Comparison of ENCODE assay signal across 22 mouse cellular contexts in the genomic region with DNA sequence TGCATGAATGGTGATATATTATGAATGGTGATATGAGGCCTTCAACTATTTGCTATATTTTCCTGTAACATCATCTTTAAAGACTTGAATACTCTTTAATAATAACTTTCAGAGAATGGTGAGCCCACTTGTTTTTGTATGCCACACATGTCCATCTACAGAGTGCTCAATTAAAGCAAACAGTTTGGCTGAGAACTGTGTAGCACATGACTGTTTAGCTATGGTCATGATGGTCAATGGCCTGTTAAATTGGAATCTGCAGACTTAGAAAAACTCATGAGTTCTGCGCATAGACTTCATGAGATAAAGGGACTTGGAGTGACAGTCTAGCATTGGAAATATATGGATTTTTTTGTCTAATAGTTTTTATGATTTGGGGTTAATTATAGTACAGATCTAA. TPM values are rescaled to one million over a fixed set of nuclear protein-coding genes. Genes with fewer than 3 reads are reported as not detected.
DNase-seq lines count a peak whose midpoint lies in the region; ATAC-seq and TF ChIP-seq lines count a peak whose summit lies in the region.
"Had no signal": no experiment of that assay in that cellular context is flagged by ENCODE, and none has a peak within 500 bp of the region (broad histone marks: within the 10 kb centered on the region; RNA-seq: fewer than 3 reads in every experiment).

No protein-coding gene starts in this region.

- no peak overlapping the region for H3K9ac ChIP-seq in kidney, embryonic 16.5 days (replicated peaks; ENCODE audit: low read length)
- H3K9ac ChIP-seq in kidney, embryonic 14.5 days (ENCODE audit: low read depth, low read length), result no peak overlapping the region

- H3K4me1 ChIP-seq in kidney, adult 2 months (ENCODE audit: control insufficient read depth, insufficient read depth, low read length), result peaks cover 21% of the 10 kb centered on the region
- peaks cover 13% of the 10 kb centered on the region for H3K4me1 ChIP-seq in kidney, embryonic 16.5 days (ENCODE audit: insufficient read depth, low read length)
- H3K4me1 ChIP-seq in kidney, embryonic 14.5 days (ENCODE audit: control insufficient read depth, insufficient read depth, low read length), result 0 out of 2 replicates have a peak, but pooled peaks cover 3% of the 10 kb centered on the region

- no peak for TF ChIP-seq POLR2A in kidney, adult 2 months (IDR thresholded peaks at IDR 0.05; ENCODE audit: low read depth, low read length)

- DNase-seq in kidney, adult 2 months, result peak; percentile 70
- DNase-seq in kidney, adult 9 months, result peak; percentile 56
- DNase-seq in kidney, postnatal 10 days, result no peak
- peak; percentile 27 for DNase-seq in kidney, postnatal 14 days
- peak; percentile 26 to 56 for DNase-seq in kidney, postnatal 36 days
- DNase-seq in kidney, postnatal 4 days, result no peak
- DNase-seq: adrenal gland, adult 2 months; adrenal gland, adult 8-10 months; adrenal gland, postnatal 10 days; adrenal gland, postnatal 14 days; adrenal gland, postnatal 25 days; adrenal gland, postnatal 36 days; B cell, adult 2 months; cerebellum, adult 11 months; cerebellum, adult 11-12 months had no signal

- H3K9me3 ChIP-seq in kidney, embryonic 16.5 days (ENCODE audit: low read length), result no peaks in the 10 kb centered on the region
- H3K9me3 ChIP-seq in kidney, embryonic 14.5 days (ENCODE audit: control insufficient read depth, low read length), result no peaks in the 10 kb centered on the region
- H3K9me3 ChIP-seq: G1E had no signal

- no peak; the same call in 1 of the 2 replicates for ATAC-seq in kidney, embryonic 16.5 days (ENCODE audit: low FRiP score, low TSS enrichment)
- no peak for ATAC-seq in kidney, embryonic 14.5 days (ENCODE audit: low FRiP score, low TSS enrichment)
- ATAC-seq: activated CD4-positive, CD25-positive, alpha-beta regulatory T cell, adult 4 months; CD4-positive, CD25-positive, alpha-beta regulatory T cell, adult 4 months had no signal

- H3K4me3 ChIP-seq in kidney, adult 2 months (ENCODE audit: insufficient read depth, low read depth, low read length), result no peak overlapping the region
- H3K4me3 ChIP-seq in kidney, embryonic 16.5 days (ENCODE audit: low read length), result no peak overlapping the region
- H3K4me3 ChIP-seq in kidney, embryonic 14.5 days (ENCODE audit: low read length), result no peak overlapping the region

- H3K27ac ChIP-seq in kidney, adult 2 months (ENCODE audit: insufficient read depth, low read depth, low read length), result peak overlapping the region; percentile 74
- no peak overlapping the region for H3K27ac ChIP-seq in kidney, embryonic 16.5 days (ENCODE audit: low read length)
- H3K27ac ChIP-seq in kidney, embryonic 14.5 days (ENCODE audit: low read depth, low read length), result no peak overlapping the region

- H3K27me3 ChIP-seq in kidney, adult 2 months (replicated peaks; ENCODE audit: control insufficient read depth, insufficient read depth, low read length), result no peaks in the 10 kb centered on the region
- no peaks in the 10 kb centered on the region for H3K27me3 ChIP-seq in kidney, embryonic 16.5 days (ENCODE audit: insufficient read depth, low read length)
- H3K27me3 ChIP-seq in kidney, embryonic 14.5 days (ENCODE audit: control insufficient read depth, insufficient read depth, low read length), result no peaks in the 10 kb centered on the region
- H3K27me3 ChIP-seq: CH12.LX, Patski had no signal

- H3K36me3 ChIP-seq in kidney, adult 2 months (ENCODE audit: control insufficient read depth, insufficient read depth, low read length), result peaks cover 14% of the 10 kb centered on the region
- no peaks in the 10 kb centered on the region for H3K36me3 ChIP-seq in kidney, embryonic 16.5 days (ENCODE audit: insufficient read depth, low read length)
- H3K36me3 ChIP-seq in kidney, embryonic 14.5 days (ENCODE audit: control insufficient read depth, insufficient read depth, low read length), result no peaks in the 10 kb centered on the region; the same call in 1 of the 2 replicates
- H3K36me3 ChIP-seq: G1E had no signal

- no peak for TF ChIP-seq CTCF in kidney, adult 2 months (conservative IDR thresholded peaks at IDR 0.05; ENCODE audit: insufficient read depth, insufficient read length, low read depth, low read length)

- 34% methylated on average over 1 of the region's 1 CpGs for WGBS in kidney, adult 2 months
- 67% methylated on average over 1 of the region's 1 CpGs for WGBS in kidney, embryonic 16.5 days
- WGBS in kidney, embryonic 14.5 days, result 68% methylated on average over 1 of the region's 1 CpGs

- H3K4me2 ChIP-seq in kidney, embryonic 16.5 days (replicated peaks; ENCODE audit: low read depth, low read length), result no peak overlapping the region
- no peak overlapping the region for H3K4me2 ChIP-seq in kidney, embryonic 14.5 days (replicated peaks; ENCODE audit: low read depth, low read length)

RNA-seq across cellular contexts. Expression of gene Nap1l5, which starts 43.5 kb away (rescaled TPM):
- 6.0 and 7.1 TPM in 2 replicates for polyA plus RNA-seq in kidney, adult 2 months (2012; rRNA removed)
- 0.85 and 1.8 TPM in 2 replicates for polyA plus RNA-seq in kidney, embryonic 16.5 days (2015; fragmentation: Nextera tagmentation; extraction: Ambion mirVana)
- polyA plus RNA-seq in kidney, embryonic 14.5 days (2014; fragmentation: Nextera tagmentation; extraction: Ambion mirVana), result 0.44 and 1.1 TPM in 2 replicates
- polyA plus RNA-seq: CD4-positive, CD25-positive, alpha-beta regulatory T cell, adult 4 months; G1E; Patski had no signal

Comparison
In these comparisons a context has a peak if more than half of its experiments do, and no peak if none do; other contexts are left out.
1. DNase-seq: peak in kidney, adult 2 months (single experiment), kidney, adult 9 months (single experiment), kidney, postnatal 14 days (single experiment) and kidney, postnatal 36 days (2 of 2); none in kidney, postnatal 10 days (single experiment) and kidney, postnatal 4 days (0 of 2).